Mouse (Mus musculus) lung, postnatal 10 days (tissue): ENCODE measurements around the gene Mapk8.

ENCODE experiments used
- DNase-seq: peaks from one replicate; pipeline ENCODE4 v3.0.0; 2021

Mapk8 gene

GRCm38 (mm10) chr14:33398065-33398860 lies 48.7 kb downstream of the Mapk8 start:
- DNase-seq, result no peak

- no peak for DNase-seq
Measured at GRCm38 (mm10) chr14:33380830-33381457, 66.0 kb downstream of the Mapk8 start.

- no peak for DNase-seq
Measured at GRCm38 (mm10) chr14:33378723-33379122, 68.2 kb downstream of the Mapk8 start.

GRCm38 (mm10) chr14:33377211-33377610 lies 69.7 kb downstream of the Mapk8 start:
- DNase-seq, result no peak

- DNase-seq, result no peak
Measured at GRCm38 (mm10) chr14:33374089-33374488, 72.9 kb downstream of the Mapk8 start.

- no peak for DNase-seq
Measured at GRCm38 (mm10) chr14:33373271-33373670, 73.7 kb downstream of the Mapk8 start.

- peak; percentile 83 for DNase-seq
Measured at GRCm38 (mm10) chr14:33371248-33371647, 75.7 kb downstream of the Mapk8 start.

- peak; percentile 37 for DNase-seq
Measured at GRCm38 (mm10) chr14:33370056-33370455, 76.9 kb downstream of the Mapk8 start.

GRCm38 (mm10) chr14:33369375-33369774 lies 77.6 kb downstream of the Mapk8 start:
- DNase-seq, result no peak

GRCm38 (mm10) chr14:33366891-33367777 lies 79.8 kb downstream of the Mapk8 start:
- no peak for DNase-seq

- no peak for DNase-seq
Measured at GRCm38 (mm10) chr14:33364061-33364460, 82.9 kb downstream of the Mapk8 start.

- no peak for DNase-seq
Measured at GRCm38 (mm10) chr14:33363611-33364010, 83.3 kb downstream of the Mapk8 start.

GRCm38 (mm10) chr14:33362807-33363206 lies 84.2 kb downstream of the Mapk8 start:
- peak; percentile 33 for DNase-seq

- no peak for DNase-seq
Measured at GRCm38 (mm10) chr14:33362122-33362521, 84.8 kb downstream of the Mapk8 start.

GRCm38 (mm10) chr14:33361546-33361945 lies 85.4 kb downstream of the Mapk8 start:
- peak; percentile 27 for DNase-seq

- peak; percentile 28 for DNase-seq
Measured at GRCm38 (mm10) chr14:33358891-33359290, 88.1 kb downstream of the Mapk8 start.

GRCm38 (mm10) chr14:33357600-33358368 lies 89.2 kb downstream of the Mapk8 start:
- no peak for DNase-seq

- no peak for DNase-seq
Measured at GRCm38 (mm10) chr14:33355276-33355675, 91.7 kb downstream of the Mapk8 start.

GRCm38 (mm10) chr14:33352890-33353289 lies 94.1 kb downstream of the Mapk8 start:
- DNase-seq, result peak; percentile 49

GRCm38 (mm10) chr14:33351984-33352722 lies 94.8 kb downstream of the Mapk8 start:
- DNase-seq, result peak; percentile 62

GRCm38 (mm10) chr14:33351019-33351418 lies 95.9 kb downstream of the Mapk8 start:
- peak; percentile 53 for DNase-seq

- DNase-seq, result peak; percentile 38
Measured at GRCm38 (mm10) chr14:33348146-33348545, 98.8 kb downstream of the Mapk8 start.
